Mouse (Mus musculus) kidney, embryonic 16.5 days (tissue): ENCODE measurements around the gene Snx10. TPM values are rescaled to one million over a fixed set of nuclear protein-coding genes. Genes with fewer than 3 reads are reported as not detected.
A peak's percentile ranks its signal among the peaks of the same experiment; 100 is the strongest.

ENCODE experiments used
- ATAC-seq: fragments of 200-750 bp; cut with Nextera tagmentation; 2 replicates; pipeline ENCODE4 v1.8.0; 2017; ENCODE audit warnings: moderate TSS enrichment; ENCODE audit not compliant: low FRiP score, low TSS enrichment
- H3K27ac ChIP-seq: fragments of 300-500 bp; sonication (generic); 2 replicates; pipeline ENCODE4 v1.5.1; 2014; ENCODE audit warnings: low read length
- H3K27me3 ChIP-seq: fragments of 300-500 bp; sonication (generic); 2 replicates; pipeline ENCODE4 v1.6.1; 2014; ENCODE audit warnings: low read length, control low read depth, mixed read lengths; ENCODE audit not compliant: insufficient read depth
- H3K36me3 ChIP-seq: fragments of 300-500 bp; sonication (generic); 2 replicates; pipeline ENCODE4 v1.6.1; 2014; ENCODE audit warnings: low read length, control low read depth, mixed read lengths; ENCODE audit not compliant: insufficient read depth
- H3K4me1 ChIP-seq: fragments of 300-500 bp; sonication (generic); 2 replicates; pipeline ENCODE4 v1.6.1; 2014; ENCODE audit warnings: low read length, control low read depth, mixed read lengths; ENCODE audit not compliant: insufficient read depth
- H3K4me2 ChIP-seq: fragments of 300-500 bp; sonication (generic); replicated peaks from 2 replicates; pipeline ENCODE4 v1.6.1; 2014; ENCODE audit warnings: low read depth, low read length
- H3K4me3 ChIP-seq: fragments of 300-500 bp; sonication (generic); 2 replicates; pipeline ENCODE4 v1.5.1; 2014; ENCODE audit warnings: mild to moderate bottlenecking, low read length
- H3K9ac ChIP-seq: fragments of 300-500 bp; sonication (generic); replicated peaks from 2 replicates; pipeline ENCODE4 v1.6.1; 2014; ENCODE audit warnings: low read length
- H3K9me3 ChIP-seq: fragments of 300-500 bp; sonication (generic); 2 replicates; pipeline ENCODE4 v1.6.1; 2016; ENCODE audit warnings: low read length, control low read depth
- WGBS: fragments of 180-500 bp; shearing (Covaris S2); extraction: QIAGEN DNeasy Blood & Tissue Kit; methylation state at CpG from one replicate; pipeline ENCODE4 v1.1.7; 2014; 5-methylcytosine and 5-hydroxymethylcytosine counted together
- polyA plus RNA-seq: library from polyadenylated mRNA; unstranded; fragments of >200 nt; fragmentation: Nextera tagmentation; extraction: Ambion mirVana; gene quantifications from 2 replicates; pipeline ENCODE4 v1.2.1, GENCODE M21; 2015

Gene Snx10
- polyA plus RNA-seq, 1 experiment from 2014 or later = 16.1 TPM

DNA sequence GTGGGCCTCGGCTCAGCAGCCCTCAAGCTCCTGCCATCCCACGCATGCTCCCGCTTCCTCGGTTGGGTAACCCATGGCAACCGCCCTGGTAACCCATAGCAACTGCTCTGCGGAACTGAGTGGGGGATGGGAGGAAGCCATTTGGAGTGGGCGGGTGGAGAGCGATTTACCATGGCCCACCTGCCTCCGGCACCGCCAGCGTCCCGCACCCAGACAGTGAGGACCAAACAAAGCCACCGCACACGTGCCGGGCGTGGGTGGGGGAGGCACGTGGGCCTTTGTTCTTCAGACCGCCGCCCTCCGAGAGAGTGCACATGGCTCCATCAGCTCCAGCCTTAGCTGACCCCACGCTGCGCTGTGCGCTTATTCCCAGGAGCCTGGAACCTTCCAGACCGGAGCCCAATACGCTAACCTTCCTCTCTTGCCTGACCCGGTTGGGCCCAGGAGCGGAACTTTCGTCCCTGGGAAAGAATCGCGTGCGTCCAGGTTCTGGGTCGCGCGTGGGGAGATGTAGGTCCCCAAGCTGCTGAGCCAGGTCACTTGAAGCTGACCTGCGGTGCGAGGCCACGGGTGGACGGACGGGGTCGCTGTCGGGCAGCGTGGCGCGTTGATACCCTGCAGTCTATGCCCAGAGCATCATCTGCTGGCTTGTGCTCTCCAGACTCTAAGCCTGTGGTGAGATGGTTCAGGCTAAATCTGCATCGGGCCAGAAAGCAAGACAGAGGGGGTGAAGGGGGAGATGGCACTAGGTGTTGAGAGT, 68.8 kb downstream of the Snx10 start:
- Histone ChIP-seq H3K9me3 (no peaks in the 10 kb centered on the region), H3K9ac (peak overlapping the region; percentile 63), H3K27me3 (no peaks in the 10 kb centered on the region), H3K4me3 (peak overlapping the region; percentile 45), H3K4me1 (peaks cover 25% of the 10 kb centered on the region), H3K27ac (peak overlapping the region; percentile 56), H3K36me3 (no peaks in the 10 kb centered on the region), H3K4me2 (peak overlapping the region; percentile 88)
- ATAC-seq = peak; percentile 84
- under 1% methylated on average over 45 of the region's 45 CpGs for WGBS

GRCm38 (mm10) chr6:51593446-51594035, 69.8 kb downstream of the Snx10 start:
- 81% methylated on average over 10 of the region's 10 CpGs for WGBS
- Histone ChIP-seq H3K9ac (no peak overlapping the region), H3K36me3 (no peaks in the 10 kb centered on the region), H3K27ac (no peak overlapping the region), H3K9me3 (no peaks in the 10 kb centered on the region), H3K27me3 (no peaks in the 10 kb centered on the region), H3K4me2 (no peak overlapping the region), H3K4me3 (no peak overlapping the region), H3K4me1 (peaks cover 25% of the 10 kb centered on the region)
- ATAC-seq = no peak

- Histone ChIP-seq H3K9me3 (no peaks in the 10 kb centered on the region), H3K4me3 (no peak overlapping the region), H3K4me2 (no peak overlapping the region), H3K4me1 (peaks cover 25% of the 10 kb centered on the region), H3K27ac (no peak overlapping the region), H3K27me3 (no peaks in the 10 kb centered on the region), H3K9ac (no peak overlapping the region), H3K36me3 (no peaks in the 10 kb centered on the region)
- whole genome bisulfite sequencing = 31% methylated on average over 4 of the region's 4 CpGs
- no peak for ATAC-seq
Measured at GRCm38 (mm10) chr6:51594516-51594915, 70.8 kb downstream of the Snx10 start.

GRCm38 (mm10) chr6:51598058-51598457, 74.4 kb downstream of the Snx10 start:
- Histone ChIP-seq H3K27me3 (no peaks in the 10 kb centered on the region), H3K4me3 (no peak overlapping the region), H3K9ac (no peak overlapping the region), H3K4me1 (peaks cover 14% of the 10 kb centered on the region), H3K4me2 (no peak overlapping the region), H3K27ac (no peak overlapping the region), H3K36me3 (no peaks in the 10 kb centered on the region), H3K9me3 (peaks cover 4% of the 10 kb centered on the region; the same call in 1 of the 2 replicates)
- 77% methylated on average over 7 of the region's 7 CpGs for WGBS
- ATAC-seq = no peak

- Histone ChIP-seq H3K4me2 (no peak overlapping the region), H3K9ac (no peak overlapping the region), H3K4me3 (no peak overlapping the region), H3K4me1 (peaks cover 2% of the 10 kb centered on the region; the same call in 1 of the 2 replicates), H3K27ac (no peak overlapping the region), H3K9me3 (peaks cover 4% of the 10 kb centered on the region; the same call in 1 of the 2 replicates), H3K36me3 (no peaks in the 10 kb centered on the region), H3K27me3 (no peaks in the 10 kb centered on the region)
- no peak for ATAC-seq
- WGBS = 73% methylated on average over 9 of the region's 9 CpGs
Measured at GRCm38 (mm10) chr6:51600412-51600811, 76.7 kb downstream of the Snx10 start.

GRCm38 (mm10) chr6:51602341-51602740, 78.6 kb downstream of the Snx10 start:
- Histone ChIP-seq H3K27me3 (peaks cover 3% of the 10 kb centered on the region), H3K9ac (no peak overlapping the region), H3K36me3 (no peaks in the 10 kb centered on the region), H3K4me3 (no peak overlapping the region), H3K27ac (no peak overlapping the region), H3K4me1 (no peaks in the 10 kb centered on the region), H3K4me2 (no peak overlapping the region), H3K9me3 (peaks cover 4% of the 10 kb centered on the region; the same call in 1 of the 2 replicates)
- WGBS = 86% methylated on average over 1 of the region's 1 CpGs
- ATAC-seq = no peak

DNA sequence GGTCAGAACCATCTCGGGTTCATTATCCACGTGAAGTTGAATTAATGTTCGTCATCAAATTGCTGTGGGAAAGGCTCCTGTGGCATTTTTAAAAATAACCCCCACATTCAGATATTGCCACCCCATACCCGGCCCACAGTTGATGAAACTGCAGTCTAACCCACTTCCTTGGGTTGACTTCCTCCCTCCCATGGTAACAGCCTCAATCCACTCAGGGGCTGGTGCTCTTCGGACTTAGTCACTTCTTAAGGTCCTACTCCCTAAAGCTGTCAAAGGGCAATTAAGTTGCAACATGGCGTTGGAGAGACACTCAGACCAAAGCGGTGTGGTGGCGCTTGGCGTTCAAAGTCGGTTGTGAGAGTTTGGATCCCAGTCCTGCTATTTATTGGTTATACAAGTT, 80.0 kb downstream of the Snx10 start:
- 89% methylated on average over 10 of the region's 10 CpGs for WGBS
- Histone ChIP-seq H3K4me1 (no peaks in the 10 kb centered on the region), H3K9me3 (peaks cover 4% of the 10 kb centered on the region; the same call in 1 of the 2 replicates), H3K4me2 (no peak overlapping the region), H3K9ac (no peak overlapping the region), H3K36me3 (no peaks in the 10 kb centered on the region), H3K4me3 (no peak overlapping the region), H3K27me3 (peaks cover 3% of the 10 kb centered on the region), H3K27ac (no peak overlapping the region)
- no peak for ATAC-seq

- no peak overlapping the region for H3K27ac ChIP-seq
- H3K36me3 ChIP-seq = no peaks in the 10 kb centered on the region
- no peak overlapping the region for H3K4me2 ChIP-seq
- WGBS = 87% methylated on average over 4 of the region's 4 CpGs
- no peak for ATAC-seq
- peaks cover 4% of the 10 kb centered on the region; the same call in 1 of the 2 replicates for H3K9me3 ChIP-seq
- no peak overlapping the region for H3K9ac ChIP-seq
- H3K27me3 ChIP-seq = peaks cover 6% of the 10 kb centered on the region
- no peaks in the 10 kb centered on the region for H3K4me1 ChIP-seq
- H3K4me3 ChIP-seq = no peak overlapping the region
Measured at GRCm38 (mm10) chr6:51606245-51606644, 82.5 kb downstream of the Snx10 start.

GRCm38 (mm10) chr6:51606803-51607202, 83.1 kb downstream of the Snx10 start:
- Histone ChIP-seq H3K27me3 (peaks cover 9% of the 10 kb centered on the region), H3K4me3 (no peak overlapping the region), H3K36me3 (no peaks in the 10 kb centered on the region), H3K27ac (no peak overlapping the region), H3K4me1 (no peaks in the 10 kb centered on the region), H3K9me3 (peaks cover 2% of the 10 kb centered on the region; the same call in 1 of the 2 replicates), H3K4me2 (no peak overlapping the region), H3K9ac (no peak overlapping the region)
- ATAC-seq = no peak
- 33% methylated on average over 7 of the region's 7 CpGs for WGBS

DNA sequence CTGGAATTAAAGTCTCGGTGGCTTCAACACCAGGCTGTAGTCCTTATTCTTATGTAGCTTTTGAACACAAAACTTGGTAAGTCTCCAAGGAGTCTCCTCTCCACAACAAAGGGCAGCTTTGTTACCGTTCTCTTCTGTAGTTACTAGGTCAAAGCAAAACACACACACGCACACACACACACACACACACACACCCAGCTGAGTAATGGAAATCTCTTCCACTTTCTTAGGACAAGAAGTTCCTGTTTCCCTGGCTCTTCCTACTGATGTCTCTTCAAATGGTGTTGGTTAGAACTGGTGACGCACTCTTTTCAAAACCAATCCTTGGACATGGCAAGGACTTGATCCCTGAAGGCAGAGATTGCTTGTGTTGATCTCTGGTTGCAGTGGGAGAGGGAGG, 87.9 kb downstream of the Snx10 start:
- Histone ChIP-seq H3K4me2 (no peak overlapping the region), H3K27me3 (peaks cover 16% of the 10 kb centered on the region), H3K4me3 (no peak overlapping the region), H3K9ac (no peak overlapping the region), H3K27ac (no peak overlapping the region), H3K4me1 (0 out of 2 replicates have a peak, but pooled peaks cover 2% of the 10 kb centered on the region), H3K9me3 (no peaks in the 10 kb centered on the region), H3K36me3 (no peaks in the 10 kb centered on the region)
- no peak for ATAC-seq
- whole genome bisulfite sequencing = 85% methylated on average over 4 of the region's 4 CpGs
